Mouse (Mus musculus) heart, adult 2 months (tissue): ENCODE measurements around the gene Sulf2. TPM values are rescaled to one million over a fixed set of nuclear protein-coding genes. Genes with fewer than 3 reads are reported as not detected.
"Not testable (repeated sequence)": the region's sequence is repeated elsewhere in the genome, so short reads cannot be mapped to it uniquely, and the experiment has no call there.

Experiments used
- DNase-seq, 2 experiments: peaks; one replicate each; pipeline ENCODE4 v3.0.0; 2021
- H3K27ac ChIP-seq: fragments of 200-600 bp; 2 replicates; pipeline ENCODE4 v1.8.1; 2022
- H3K27me3 ChIP-seq: fragments of 200-500 bp; 2 replicates; pipeline ENCODE4 v1.6.1; 2012; ENCODE audit warnings: mild to moderate bottlenecking, low read length, inconsistent platforms, mixed read lengths; ENCODE audit not compliant: control insufficient read depth, insufficient read depth
- H3K36me3 ChIP-seq: fragments of 200-500 bp; 2 replicates; pipeline ENCODE4 v1.6.1; 2012; ENCODE audit warnings: low read length, inconsistent platforms; ENCODE audit not compliant: control insufficient read depth, insufficient read depth
- H3K4me1 ChIP-seq: fragments of 200-500 bp; 2 replicates; pipeline ENCODE4 v1.6.1; 2011; ENCODE audit warnings: low read length; ENCODE audit not compliant: control insufficient read depth, insufficient read depth
- H3K4me3 ChIP-seq: fragments of 200-600 bp; 2 replicates; pipeline ENCODE4 v1.8.1; 2022
- H3K79me2 ChIP-seq: fragments of 200-500 bp; replicated peaks from 2 replicates; pipeline ENCODE4 v1.6.1; 2012; ENCODE audit warnings: mild to moderate bottlenecking, inconsistent platforms, low read length, moderate library complexity, mixed read lengths; ENCODE audit not compliant: control insufficient read depth, insufficient read depth
- H3K9ac ChIP-seq: fragments of 200-500 bp; 2 replicates; pipeline ENCODE4 v1.6.1; 2012; ENCODE audit warnings: low read depth, mild to moderate bottlenecking, control low read depth, inconsistent platforms, low read length, mixed read lengths
- CTCF ChIP-seq: fragments of 200-600 bp; IDR thresholded peaks from 2 replicates; pipeline ENCODE4 v1.8.1; 2022; ENCODE audit warnings: antibody characterized with exemption, mild to moderate bottlenecking, moderate library complexity
- EP300 ChIP-seq: fragments of 200-500 bp; IDR thresholded peaks from 2 replicates; pipeline ENCODE4 v1.6.1; 2011; ENCODE audit warnings: low read depth, low read length, control low read depth; ENCODE audit not compliant: insufficient read depth
- POLR2A ChIP-seq: fragments of 200-500 bp; IDR thresholded peaks from 2 replicates; pipeline ENCODE4 v1.6.1; 2011; ENCODE audit warnings: mild to moderate bottlenecking, low read depth, low read length, control low read depth; ENCODE audit not compliant: insufficient read depth
- WGBS: fragments of 180-500 bp; shearing (Covaris S2); methylation state at CpG from one replicate; pipeline ENCODE4 v1.1.7; 2018; 5-methylcytosine and 5-hydroxymethylcytosine counted together
- intact Hi-C: fragments of 180-260 bp; cut with DNase I; formaldehyde crosslinking; loops from one replicate; pipeline ENCODE4 v1.15.1; 2025
- polyA plus RNA-seq: library from polyadenylated mRNA; depleted of rRNA; stranded (reverse); fragments of >200 nt; gene quantifications from 2 replicates; pipeline ENCODE4 v1.2.3, GENCODE M21; 2012
- total RNA-seq, 2 experiments: library from RNA; stranded (reverse); gene quantifications; 2 replicates each; pipeline ENCODE4 v1.2.3; 2021

Gene Sulf2
- total and polyA plus RNA-seq, 3 experiments: 38.5 to 51.0 (median 43.9) TPM

DNA sequence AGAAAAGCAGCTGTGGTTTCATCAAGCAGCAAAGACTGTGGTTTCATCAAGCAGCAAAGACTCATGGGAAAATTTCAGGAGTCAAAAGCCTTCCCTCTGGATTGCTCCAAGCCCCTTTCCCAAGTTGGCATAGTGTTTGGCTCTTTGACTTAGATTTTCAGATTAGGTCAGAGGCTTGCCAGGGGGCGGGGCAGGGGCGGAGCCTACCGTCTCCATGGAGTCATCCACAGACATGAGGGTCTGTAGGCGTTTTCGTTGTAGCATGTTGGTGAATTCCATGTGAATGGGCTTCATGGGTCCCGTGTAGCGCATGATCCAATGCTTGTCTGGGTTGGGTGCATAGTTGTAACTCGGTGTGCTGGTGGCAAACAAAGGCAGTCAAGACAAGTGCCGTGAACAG is 66.5 kb downstream of the Sulf2 start:
- H3K79me2 ChIP-seq: no peaks in the 10 kb centered on the region
- 92% methylated on average over 9 of the region's 9 CpGs for WGBS
- intact Hi-C loops: loop anchor here (5.0 to 10.0 kb wide), 3 partner anchors 68 to 696 kb away; partner anchors contain the start of gene Sulf2

DNA sequence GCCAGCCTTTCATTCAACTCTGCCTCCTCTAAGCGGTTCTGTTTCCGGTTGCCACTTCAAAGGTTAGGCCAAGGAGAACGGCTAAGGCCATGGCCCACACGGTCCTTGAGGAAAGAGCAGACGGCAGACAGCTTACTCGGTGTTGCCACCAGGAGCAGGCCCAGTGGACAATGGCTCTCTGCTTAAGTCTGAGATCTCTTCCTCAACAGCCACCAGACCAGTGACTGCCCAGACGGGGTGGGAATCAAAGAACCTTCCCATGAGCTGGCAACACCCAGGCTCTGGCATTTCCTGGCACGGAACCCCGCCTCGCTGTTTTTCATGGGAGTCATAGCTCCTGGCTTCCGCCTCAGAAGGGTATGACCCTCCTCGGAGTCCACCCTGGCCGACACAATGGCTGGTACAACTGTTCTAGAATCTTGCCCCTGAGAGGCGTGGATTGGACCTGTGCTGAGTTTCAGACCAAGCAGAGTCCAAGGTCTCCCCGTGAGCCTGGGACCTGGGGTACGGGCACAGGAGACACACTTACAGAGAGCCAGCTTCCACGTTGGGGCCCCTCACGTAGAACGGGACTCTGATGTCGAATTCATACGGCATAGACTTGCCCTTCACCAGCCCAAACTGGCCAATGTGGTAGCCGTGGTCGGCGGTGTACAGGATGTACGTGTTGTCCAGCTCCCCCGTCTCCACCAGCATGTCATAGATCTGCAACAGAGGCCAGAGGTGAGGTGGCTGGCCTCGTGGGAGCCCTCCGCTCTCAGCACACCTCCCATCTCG is 68.8 kb downstream of the Sulf2 start:
- no peaks in the 10 kb centered on the region for H3K36me3 ChIP-seq
- no peak overlapping the region for H3K27ac ChIP-seq
- H3K4me1 ChIP-seq: peaks cover 2% of the 10 kb centered on the region; the same call in 1 of the 2 replicates
- H3K4me3 ChIP-seq: no peak overlapping the region
- intact Hi-C loops: loop anchor here (5.0 to 10.0 kb wide), 3 partner anchors 71 to 698 kb away; partner anchors contain the start of gene Sulf2
- no peaks in the 10 kb centered on the region for H3K27me3 ChIP-seq
- TF ChIP-seq POLR2A (no peak), EP300 (no peak), CTCF (no peak)
- 72% methylated on average over 29 of the region's 29 CpGs for WGBS
- no peak overlapping the region for H3K9ac ChIP-seq
- H3K79me2 ChIP-seq: no peaks in the 10 kb centered on the region
- no peak for DNase-seq

More for the DNA sequence above, 66.5 kb downstream of the Sulf2 start:
- Histone ChIP-seq H3K4me3 (no peak overlapping the region), H3K27me3 (no peaks in the 10 kb centered on the region), H3K9ac (no peak overlapping the region), H3K4me1 (no peaks in the 10 kb centered on the region), H3K36me3 (no peaks in the 10 kb centered on the region), H3K27ac (no peak overlapping the region)
- DNase-seq: peak in 1 of 2 experiments; percentile 22
- TF ChIP-seq CTCF: no peak
- no peak for TF ChIP-seq POLR2A
- TF ChIP-seq EP300: no peak

DNA sequence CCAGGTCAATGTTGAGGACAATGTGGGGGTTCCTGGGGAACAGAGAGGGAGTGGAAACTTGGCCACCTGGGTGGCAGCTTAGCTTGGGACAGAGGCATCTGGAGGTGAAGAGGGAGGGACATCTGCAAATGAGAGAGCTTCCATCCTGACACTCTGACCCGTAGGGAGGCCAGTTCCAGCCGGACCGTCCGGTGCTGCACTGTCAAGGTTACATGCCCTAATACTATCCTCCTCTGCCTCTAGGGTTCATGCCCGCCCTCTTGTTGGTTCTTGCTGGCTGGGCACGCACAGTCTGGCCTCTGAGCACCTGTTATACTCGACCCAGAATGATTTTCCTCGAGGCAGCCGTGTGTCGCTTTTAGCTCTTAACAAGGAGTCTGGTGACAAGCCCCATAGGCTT is 69.7 kb downstream of the Sulf2 start:
- Histone ChIP-seq H3K4me3 (no peak overlapping the region), H3K36me3 (no peaks in the 10 kb centered on the region), H3K79me2 (no peaks in the 10 kb centered on the region), H3K4me1 (peaks cover 2% of the 10 kb centered on the region), H3K9ac (no peak overlapping the region), H3K27ac (no peak overlapping the region), H3K27me3 (no peaks in the 10 kb centered on the region)
- no peak for DNase-seq
- 89% methylated on average over 10 of the region's 10 CpGs for WGBS
- TF ChIP-seq EP300: no peak
- TF ChIP-seq POLR2A: no peak
- no peak for TF ChIP-seq CTCF
- intact Hi-C loops: loop anchor here (1.0 to 10.0 kb wide), 4 partner anchors 72 to 699 kb away; partner anchors contain the start of gene Sulf2

DNA sequence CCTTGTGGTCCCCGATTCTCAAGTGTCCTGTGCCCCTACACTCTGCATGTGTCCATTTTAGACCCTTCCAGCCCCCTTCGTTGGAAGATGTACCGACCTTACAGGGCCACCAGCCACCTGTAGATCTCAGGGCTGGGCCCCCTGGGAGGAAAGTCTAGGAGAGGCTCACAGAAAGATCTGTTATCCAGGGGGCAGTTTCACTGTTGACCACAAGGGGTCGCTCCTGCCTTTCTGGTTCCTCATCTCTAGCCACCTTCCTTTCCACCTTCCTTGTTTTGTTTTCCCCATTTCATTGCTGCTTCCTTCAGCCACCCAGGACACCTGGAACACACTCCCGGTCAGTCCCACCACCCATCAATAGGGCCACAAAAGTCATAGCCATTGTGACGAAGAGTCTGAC is 70.5 kb downstream of the Sulf2 start:
- not testable (repeated sequence) for H3K27me3 ChIP-seq, H3K36me3 ChIP-seq, H3K79me2 ChIP-seq, H3K27ac ChIP-seq, H3K4me3 ChIP-seq, H3K9ac ChIP-seq, H3K4me1 ChIP-seq
- DNase-seq: peak; percentile 50 to 75
- TF ChIP-seq CTCF (peak; percentile 85), EP300 (peak; percentile 70; the same call in 1 of the 2 replicates)
- intact Hi-C loops: loop anchor here (1.0 to 10.0 kb wide), 4 partner anchors 72 to 700 kb away; partner anchors contain the start of gene Sulf2
- WGBS: 26% methylated on average over 6 of the region's 6 CpGs

DNA sequence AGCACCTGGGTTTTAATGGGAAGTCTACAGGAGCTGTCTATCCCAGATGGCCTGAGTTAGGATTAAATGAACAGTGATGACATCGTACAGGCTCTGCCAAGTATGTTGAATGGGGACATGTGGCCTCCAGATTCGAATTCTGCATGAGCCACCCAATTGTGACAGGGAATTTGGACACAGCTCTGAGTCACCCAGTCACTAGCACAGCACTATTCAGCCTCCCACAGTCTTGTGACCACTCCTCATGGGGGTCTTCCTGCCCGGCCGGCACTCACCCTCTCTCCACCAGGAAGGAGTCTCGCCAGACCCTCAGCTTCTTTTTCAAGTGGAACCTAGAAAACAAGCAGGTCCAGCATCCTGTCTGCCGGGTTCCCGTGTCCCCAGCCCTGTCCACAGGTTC is 71.4 kb downstream of the Sulf2 start:
- Histone ChIP-seq H3K4me3 (no peak overlapping the region), H3K4me1 (peaks cover 4% of the 10 kb centered on the region), H3K36me3 (no peaks in the 10 kb centered on the region), H3K9ac (no peak overlapping the region), H3K27ac (no peak overlapping the region), H3K79me2 (no peaks in the 10 kb centered on the region), H3K27me3 (no peaks in the 10 kb centered on the region)
- DNase-seq: no peak
- 78% methylated on average over 7 of the region's 7 CpGs for WGBS
- TF ChIP-seq POLR2A (no peak), CTCF (no peak)
- intact Hi-C loops: loop anchor here (10.0 kb wide), 1 partner anchor 701 kb away; no protein-coding TSS in a partner anchor

DNA sequence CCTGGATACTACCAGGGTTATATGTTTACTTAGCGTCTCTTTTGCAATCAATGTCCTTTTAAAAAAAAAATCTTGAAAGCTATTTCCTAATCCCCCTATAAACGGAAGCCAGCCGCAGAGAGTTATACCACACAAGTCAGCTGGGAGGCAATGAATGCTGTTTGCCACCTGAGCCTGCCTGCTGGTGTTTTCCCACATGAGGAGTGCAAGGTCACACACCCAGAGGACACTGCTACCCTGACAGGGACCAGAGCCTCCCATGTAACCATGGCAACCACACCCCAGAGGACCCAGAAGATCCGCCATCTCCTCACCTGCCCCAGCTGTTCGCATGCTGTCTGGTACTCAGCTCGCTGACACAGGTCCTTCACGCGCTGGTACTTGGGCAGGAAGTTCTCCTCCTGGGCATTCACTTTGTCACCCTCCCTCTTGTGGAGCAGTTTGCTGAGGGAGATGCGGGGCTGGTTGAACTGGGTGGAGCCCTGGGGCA is 71.9 kb downstream of the Sulf2 start:
- intact Hi-C loops: loop anchor here (10.0 kb wide), 1 partner anchor 701 kb away; no protein-coding TSS in a partner anchor
- H3K36me3 ChIP-seq: no peaks in the 10 kb centered on the region
- H3K27ac ChIP-seq: no peak overlapping the region

More for the DNA sequence above, 71.9 kb downstream of the Sulf2 start:
- H3K79me2 ChIP-seq: no peaks in the 10 kb centered on the region
- no peaks in the 10 kb centered on the region for H3K27me3 ChIP-seq
- TF ChIP-seq CTCF: no peak
- no peak for TF ChIP-seq EP300
- no peak for TF ChIP-seq POLR2A
- peaks cover 4% of the 10 kb centered on the region for H3K4me1 ChIP-seq
- WGBS: 83% methylated on average over 9 of the region's 9 CpGs
- no peak for DNase-seq
- H3K4me3 ChIP-seq: no peak overlapping the region
- no peak overlapping the region for H3K9ac ChIP-seq
